Mouse (Mus musculus): ENCODE measurements around the gene Fam69a. TPM values are rescaled to one million over a fixed set of nuclear protein-coding genes. Genes with fewer than 3 reads are reported as not detected.

The Fam69a gene
- total and polyA plus RNA-seq, 3 experiments = 1.5 to 13.1 (median 12.9) TPM

DNA sequence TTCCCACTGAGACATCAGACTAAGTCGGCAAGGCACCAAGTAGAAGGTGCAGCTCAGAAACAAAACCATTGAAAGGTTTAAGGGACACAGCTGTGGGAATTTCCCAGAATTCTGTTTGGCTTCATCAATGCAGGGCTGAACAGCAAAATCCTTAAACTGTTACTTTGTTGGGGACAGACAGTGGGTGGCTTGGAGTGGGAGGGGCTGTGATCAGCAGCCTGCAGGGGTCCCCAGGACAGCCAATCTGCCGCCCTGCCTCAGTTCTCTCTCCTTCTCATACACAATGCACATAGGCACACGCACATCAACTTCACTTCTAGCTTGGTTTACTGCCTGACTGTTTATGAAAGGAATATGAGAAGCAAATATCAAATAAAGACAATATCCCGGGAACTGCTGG lies 71.6 kb downstream of the Fam69a start:
- no peak overlapping the region for H3K27ac ChIP-seq
- H3K27me3 ChIP-seq (ENCODE audit: control insufficient read depth, insufficient read depth, low read length) = no peaks in the 10 kb centered on the region
- intact Hi-C loops (cut with DNase I) = no loop called here
- H3K79me2 ChIP-seq (replicated peaks; ENCODE audit: control insufficient read depth, insufficient read depth, low read length) = no peaks in the 10 kb centered on the region
- no peak overlapping the region for H3K4me3 ChIP-seq
- H3K4me1 ChIP-seq (ENCODE audit: control insufficient read depth, insufficient read depth, low read length) = no peaks in the 10 kb centered on the region
- H3K9ac ChIP-seq (ENCODE audit: low read depth, low read length) = no peak overlapping the region
- 51% methylated on average over 4 of the region's 4 CpGs for WGBS
- DNase-seq = no peak
- no peaks in the 10 kb centered on the region for H3K36me3 ChIP-seq (ENCODE audit: control insufficient read depth, insufficient read depth, low read length)
- no peak for TF ChIP-seq POLR2A (IDR thresholded peaks at IDR 0.05; ENCODE audit: insufficient read depth, low read depth, low read length)
- no peak for TF ChIP-seq EP300 (IDR thresholded peaks at IDR 0.05; ENCODE audit: insufficient read depth, low read depth, low read length)
- no peak for TF ChIP-seq CTCF (IDR thresholded peaks at IDR 0.05)

DNA sequence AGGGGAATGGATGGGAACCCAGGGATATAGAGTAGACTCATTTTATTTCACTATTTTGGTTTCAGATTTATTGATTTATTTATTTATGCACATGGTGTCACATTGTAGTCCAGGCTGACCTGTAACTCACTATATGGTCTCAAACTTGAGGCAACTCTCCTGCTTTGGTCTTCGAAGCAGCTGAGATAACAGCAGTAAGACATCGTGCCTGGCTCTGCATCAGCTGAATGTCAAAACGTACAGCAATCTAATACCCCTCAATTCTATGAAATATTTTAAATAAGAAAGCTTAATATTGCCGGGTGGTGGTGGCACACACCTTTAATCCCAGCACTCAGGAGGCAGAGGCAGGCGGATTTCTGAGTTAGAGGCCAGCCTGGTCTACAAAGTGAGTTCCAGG lies 75.9 kb downstream of the Fam69a start:
- intact Hi-C loops (cut with DNase I) = no loop called here
- Histone ChIP-seq H3K36me3 (ENCODE audit: control insufficient read depth, insufficient read depth, low read length) (peaks cover 4% of the 10 kb centered on the region), H3K4me3 (no peak overlapping the region), H3K79me2 (replicated peaks; ENCODE audit: control insufficient read depth, insufficient read depth, low read length) (no peaks in the 10 kb centered on the region), H3K27me3 (ENCODE audit: control insufficient read depth, insufficient read depth, low read length) (no peaks in the 10 kb centered on the region), H3K9ac (ENCODE audit: low read depth, low read length) (no peak overlapping the region), H3K4me1 (ENCODE audit: control insufficient read depth, insufficient read depth, low read length) (no peaks in the 10 kb centered on the region), H3K27ac (no peak overlapping the region)
- 87% methylated on average over 5 of the region's 5 CpGs for WGBS
- DNase-seq = no peak
- no peak for TF ChIP-seq CTCF (IDR thresholded peaks at IDR 0.05)
- TF ChIP-seq POLR2A (IDR thresholded peaks at IDR 0.05; ENCODE audit: insufficient read depth, low read depth, low read length) = no peak
- TF ChIP-seq EP300 (IDR thresholded peaks at IDR 0.05; ENCODE audit: insufficient read depth, low read depth, low read length) = no peak

DNA sequence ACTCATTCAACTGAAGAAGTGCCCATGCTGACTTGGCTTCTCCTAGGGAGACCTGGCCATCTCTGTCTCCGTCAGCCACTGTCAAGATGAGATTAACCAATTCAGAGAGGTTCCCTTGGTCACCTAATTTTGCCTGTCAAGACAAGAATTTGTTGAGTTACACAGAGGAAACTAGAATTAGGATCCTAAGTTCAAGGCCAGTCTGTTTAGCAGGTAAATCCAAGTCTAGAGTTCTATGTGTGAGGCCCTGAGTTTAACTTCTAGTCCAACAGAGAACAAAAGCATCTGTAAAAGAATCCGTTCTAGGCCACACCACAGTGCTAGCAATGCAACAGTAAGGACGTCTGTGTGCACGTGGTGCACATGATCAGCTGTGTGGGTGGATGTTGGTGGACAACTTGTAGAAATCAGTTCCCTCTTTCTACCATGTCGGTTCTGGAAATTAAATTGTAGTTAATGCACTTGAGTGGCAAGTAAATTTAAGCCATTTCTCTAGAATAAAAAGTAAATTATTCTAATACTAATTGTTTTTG lies 76.7 kb downstream of the Fam69a start:
- Histone ChIP-seq H3K9ac (ENCODE audit: low read depth, low read length) (no peak overlapping the region), H3K4me3 (no peak overlapping the region), H3K36me3 (ENCODE audit: control insufficient read depth, insufficient read depth, low read length) (peaks cover 9% of the 10 kb centered on the region), H3K27me3 (ENCODE audit: control insufficient read depth, insufficient read depth, low read length) (no peaks in the 10 kb centered on the region), H3K27ac (no peak overlapping the region), H3K4me1 (ENCODE audit: control insufficient read depth, insufficient read depth, low read length) (no peaks in the 10 kb centered on the region), H3K79me2 (replicated peaks; ENCODE audit: control insufficient read depth, insufficient read depth, low read length) (no peaks in the 10 kb centered on the region)
- intact Hi-C loops (cut with DNase I) = no loop called here
- no peak for TF ChIP-seq CTCF (IDR thresholded peaks at IDR 0.05)
- DNase-seq = no peak
- 63% methylated on average over 5 of the region's 5 CpGs for WGBS

DNA sequence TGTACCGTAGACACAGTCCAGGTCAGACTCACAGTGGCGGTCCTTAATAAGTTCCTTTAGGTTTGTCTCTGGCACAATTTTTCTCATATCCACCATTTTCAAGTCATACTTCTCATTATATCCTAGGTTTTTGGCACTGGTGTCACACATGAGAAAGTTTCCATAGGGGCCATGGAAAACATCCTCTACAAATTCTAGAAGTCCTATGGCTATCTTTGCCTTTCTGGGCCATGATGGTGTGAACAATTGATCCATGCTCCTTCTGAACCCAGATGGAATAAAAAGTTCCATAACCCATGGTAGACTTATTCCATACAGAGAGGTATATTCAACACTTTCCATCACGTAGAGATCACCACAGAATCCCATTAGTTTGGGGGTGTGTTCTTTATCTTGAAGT lies 77.2 kb downstream of the Fam69a start:
- intact Hi-C loops (cut with DNase I) = loop anchor here (10.0 kb wide), 1 partner anchor 555 kb away; the partner anchor contains the start of gene Pcgf3
- Histone ChIP-seq H3K27me3 (ENCODE audit: control insufficient read depth, insufficient read depth, low read length) (no peaks in the 10 kb centered on the region), H3K4me3 (no peak overlapping the region), H3K36me3 (ENCODE audit: control insufficient read depth, insufficient read depth, low read length) (peaks cover 11% of the 10 kb centered on the region), H3K4me1 (ENCODE audit: control insufficient read depth, insufficient read depth, low read length) (no peaks in the 10 kb centered on the region), H3K27ac (no peak overlapping the region), H3K79me2 (replicated peaks; ENCODE audit: control insufficient read depth, insufficient read depth, low read length) (no peaks in the 10 kb centered on the region), H3K9ac (ENCODE audit: low read depth, low read length) (no peak overlapping the region)
- WGBS = 88% methylated on average over 3 of the region's 3 CpGs
- TF ChIP-seq EP300 (IDR thresholded peaks at IDR 0.05; ENCODE audit: insufficient read depth, low read depth, low read length) (no peak), POLR2A (IDR thresholded peaks at IDR 0.05; ENCODE audit: insufficient read depth, low read depth, low read length) (no peak), CTCF (IDR thresholded peaks at IDR 0.05) (no peak)
- no peak for DNase-seq

DNA sequence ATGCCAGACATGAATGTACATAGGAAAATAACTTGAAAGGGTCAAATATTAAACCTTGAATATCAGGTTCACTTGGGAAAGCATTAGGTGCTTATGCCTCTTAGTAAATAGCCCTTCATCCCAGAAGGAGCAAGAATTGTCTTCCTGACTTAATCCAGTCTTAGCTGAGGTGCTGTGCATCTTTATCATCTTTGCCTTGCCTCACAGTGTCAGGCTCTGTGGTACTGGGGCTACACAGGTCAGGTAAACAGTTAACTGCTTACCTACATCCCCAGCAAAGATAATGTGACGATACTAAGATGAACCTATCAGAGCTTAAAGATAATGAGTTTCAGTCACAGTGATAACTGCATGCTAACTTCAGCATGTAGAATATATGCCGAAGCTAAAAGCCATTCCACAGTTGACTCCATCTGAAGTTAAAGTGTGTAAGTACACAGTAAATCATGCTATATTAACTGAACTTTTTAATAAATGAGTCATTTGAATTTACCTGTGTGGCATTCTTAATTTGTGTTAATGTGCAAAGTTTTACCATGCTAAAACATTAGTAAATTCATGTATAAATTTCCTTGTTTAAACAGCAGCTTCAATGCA lies 78.3 kb downstream of the Fam69a start:
- 76% methylated on average over 2 of the region's 2 CpGs for WGBS
- no peaks in the 10 kb centered on the region for H3K79me2 ChIP-seq (replicated peaks; ENCODE audit: control insufficient read depth, insufficient read depth, low read length)
- intact Hi-C loops (cut with DNase I) = loop anchor here (10.0 kb wide), 1 partner anchor 556 kb away; the partner anchor contains the start of gene Pcgf3
- no peaks in the 10 kb centered on the region for H3K27me3 ChIP-seq (ENCODE audit: control insufficient read depth, insufficient read depth, low read length)
- H3K4me1 ChIP-seq (ENCODE audit: control insufficient read depth, insufficient read depth, low read length) = no peaks in the 10 kb centered on the region
- H3K36me3 ChIP-seq (ENCODE audit: control insufficient read depth, insufficient read depth, low read length) = peaks cover 14% of the 10 kb centered on the region
- TF ChIP-seq POLR2A (IDR thresholded peaks at IDR 0.05; ENCODE audit: insufficient read depth, low read depth, low read length) (no peak), CTCF (IDR thresholded peaks at IDR 0.05) (no peak), EP300 (IDR thresholded peaks at IDR 0.05; ENCODE audit: insufficient read depth, low read depth, low read length) (no peak)
- DNase-seq = no peak
- H3K4me3 ChIP-seq = no peak overlapping the region
- no peak overlapping the region for H3K9ac ChIP-seq (ENCODE audit: low read depth, low read length)
- no peak overlapping the region for H3K27ac ChIP-seq

DNA sequence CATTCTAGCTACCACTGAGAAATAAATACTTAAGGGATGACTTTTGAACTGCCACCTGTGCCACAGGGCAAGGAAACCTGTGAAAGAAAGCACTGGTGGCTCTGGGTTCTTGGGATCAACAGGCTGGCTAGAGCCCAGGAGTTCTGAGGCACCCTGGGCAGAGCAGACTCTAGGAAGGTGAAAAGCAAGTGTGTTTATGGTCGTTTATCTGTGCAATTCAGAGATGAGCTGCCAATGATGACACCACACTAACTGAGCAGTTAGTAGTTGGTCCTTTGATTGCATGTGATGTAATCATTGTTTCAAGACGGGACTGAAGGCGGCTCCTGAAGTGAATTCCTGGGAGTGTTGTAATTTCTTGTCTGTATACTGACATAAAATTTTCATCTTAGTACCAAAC lies 82.6 kb downstream of the Fam69a start:
- no peak for DNase-seq
- Histone ChIP-seq H3K79me2 (replicated peaks; ENCODE audit: control insufficient read depth, insufficient read depth, low read length) (peaks cover 1% of the 10 kb centered on the region; the same call in 1 of the 2 replicates), H3K4me3 (no peak overlapping the region), H3K4me1 (ENCODE audit: control insufficient read depth, insufficient read depth, low read length) (no peaks in the 10 kb centered on the region; the same call in 1 of the 2 replicates), H3K9ac (ENCODE audit: low read depth, low read length) (no peak overlapping the region), H3K27me3 (ENCODE audit: control insufficient read depth, insufficient read depth, low read length) (no peaks in the 10 kb centered on the region), H3K27ac (no peak overlapping the region), H3K36me3 (ENCODE audit: control insufficient read depth, insufficient read depth, low read length) (peaks cover 34% of the 10 kb centered on the region)
- WGBS = 52% methylated on average over 3 of the region's 3 CpGs
- intact Hi-C loops (cut with DNase I) = loop anchor here (5.0 to 10.0 kb wide), 3 partner anchors 228 to 560 kb away; partner anchors contain the start of genes Ccdc18, Dr1, Pcgf3 and Tmed5
- TF ChIP-seq POLR2A (IDR thresholded peaks at IDR 0.05; ENCODE audit: insufficient read depth, low read depth, low read length) = no peak
- TF ChIP-seq CTCF (IDR thresholded peaks at IDR 0.05) = no peak
- TF ChIP-seq EP300 (IDR thresholded peaks at IDR 0.05; ENCODE audit: insufficient read depth, low read depth, low read length) = no peak

Data from heart, adult 2 months (tissue).